Mouse (Mus musculus): ENCODE data around the gene Galnt7.

GRCm38 (mm10) chr8:57487441-57488155, 165.2 kb downstream of the Galnt7 start, which contains the start of gene Sap30:
- no peak for TF ChIP-seq TAL1 (IDR thresholded peaks at IDR 0.05; ENCODE audit: low read length)
- TF ChIP-seq GATA1 (IDR thresholded peaks at IDR 0.05; ENCODE audit: low read length), result no peak

Data from erythroblast, embryonic 14.5 days (primary cell).